Mouse (Mus musculus) bone marrow, adult 2 months (tissue): ENCODE results near the gene Spp2.
A peak's percentile ranks its signal among the peaks of the same experiment; 100 is the strongest.

ENCODE experiments used
- CTCF ChIP-seq: fragments of 200-500 bp; IDR thresholded peaks from 2 replicates; pipeline ENCODE4 v1.5.1; 2011; ENCODE audit warnings: low read length, control low read depth; ENCODE audit not compliant: control insufficient read depth, insufficient read depth
- POLR2A ChIP-seq: fragments of 200-500 bp; IDR thresholded peaks from 2 replicates; pipeline ENCODE4 v1.6.1; 2011; ENCODE audit warnings: low read depth, mild to moderate bottlenecking, control low read depth, low read length, borderline replicate concordance; ENCODE audit not compliant: control insufficient read depth

DNA sequence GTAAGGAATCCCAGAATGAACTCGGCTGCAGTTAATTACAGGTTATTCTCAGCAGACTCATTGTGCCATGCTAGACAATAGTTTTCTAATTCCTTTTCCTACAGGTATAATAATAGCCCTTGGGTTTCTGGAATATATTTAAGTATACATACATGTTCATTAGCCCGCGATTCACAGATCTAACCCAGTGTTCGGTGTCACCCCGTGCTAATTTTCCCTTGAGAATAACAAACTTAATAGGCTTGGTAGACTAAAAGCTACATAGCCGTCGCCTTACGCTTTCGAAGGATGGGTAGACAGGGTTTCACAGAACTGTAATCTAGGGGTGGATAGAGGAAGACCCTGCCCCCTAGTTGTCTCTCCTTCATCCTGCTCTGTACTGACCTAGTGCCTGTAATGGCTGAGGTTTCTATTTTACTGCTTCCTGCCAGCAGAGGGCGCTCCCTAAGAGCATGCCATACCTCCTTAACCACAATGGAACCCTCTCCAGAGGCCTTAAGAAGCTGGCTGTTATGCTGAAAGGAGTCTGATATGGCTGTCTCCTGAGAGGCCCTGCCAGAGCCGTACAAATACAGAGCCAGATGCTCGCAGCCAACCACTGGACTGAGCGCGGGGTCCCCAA, 49.8 kb downstream of the Spp2 start:
- no peak for TF ChIP-seq POLR2A
- TF ChIP-seq CTCF: peak; percentile 70
